Mouse (Mus musculus): ENCODE measurements around the gene Gm17359. TPM values are rescaled to one million over a fixed set of nuclear protein-coding genes. Genes with fewer than 3 reads are reported as not detected.
A peak's percentile ranks its signal among the peaks of the same experiment; 100 is the strongest.

Gm17359 gene
- polyA plus RNA-seq, 1 experiment from 2014 or later: 0.11 TPM

GRCm38 (mm10) chr3:79333051-79333450 is 3.4 kb upstream of the Gm17359 start:
- H3K27ac ChIP-seq (replicated peaks; ENCODE audit: low read depth, low read length): no peak overlapping the region
- H3K36me3 ChIP-seq (ENCODE audit: control insufficient read depth, insufficient read depth, low read length): no peaks in the 10 kb centered on the region
- H3K27me3 ChIP-seq (ENCODE audit: control insufficient read depth, insufficient read depth, low read length): no peaks in the 10 kb centered on the region
- 95% methylated on average over 7 of the region's 7 CpGs for WGBS
- no peak for DNase-seq (ENCODE audit: low spot score)
- H3K4me3 ChIP-seq (ENCODE audit: low read depth, low read length): no peak overlapping the region
- peaks cover 10% of the 10 kb centered on the region; the same call in 1 of the 2 replicates for H3K4me1 ChIP-seq (ENCODE audit: control insufficient read depth, insufficient read depth, low read length)
- no peak for ATAC-seq (ENCODE audit: insufficient number of reproducible peaks, low FRiP score, low TSS enrichment, low read depth)
- no peaks in the 10 kb centered on the region for H3K9me3 ChIP-seq (ENCODE audit: control insufficient read depth, low read length)
- H3K4me2 ChIP-seq (ENCODE audit: low read depth, severe bottlenecking): no peak overlapping the region
- H3K9ac ChIP-seq (ENCODE audit: low read length): no peak overlapping the region

GRCm38 (mm10) chr3:79333643-79334200 is 2.7 kb upstream of the Gm17359 start:
- no peak overlapping the region for H3K4me2 ChIP-seq (ENCODE audit: low read depth, severe bottlenecking)
- DNase-seq (ENCODE audit: low spot score): no peak
- no peak for ATAC-seq (ENCODE audit: insufficient number of reproducible peaks, low FRiP score, low TSS enrichment, low read depth)
- H3K9ac ChIP-seq (ENCODE audit: low read length): no peak overlapping the region
- H3K9me3 ChIP-seq (ENCODE audit: control insufficient read depth, low read length): no peaks in the 10 kb centered on the region
- H3K27me3 ChIP-seq (ENCODE audit: control insufficient read depth, insufficient read depth, low read length): no peaks in the 10 kb centered on the region
- no peaks in the 10 kb centered on the region for H3K36me3 ChIP-seq (ENCODE audit: control insufficient read depth, insufficient read depth, low read length)
- H3K4me3 ChIP-seq (ENCODE audit: low read depth, low read length): no peak overlapping the region
- 91% methylated on average over 8 of the region's 8 CpGs for WGBS
- peaks cover 8% of the 10 kb centered on the region; the same call in 1 of the 2 replicates for H3K4me1 ChIP-seq (ENCODE audit: control insufficient read depth, insufficient read depth, low read length)
- no peak overlapping the region for H3K27ac ChIP-seq (replicated peaks; ENCODE audit: low read depth, low read length)

- ATAC-seq (ENCODE audit: insufficient number of reproducible peaks, low FRiP score, low TSS enrichment, low read depth): no peak
- Histone ChIP-seq H3K4me3 (ENCODE audit: low read depth, low read length) (no peak overlapping the region), H3K27ac (replicated peaks; ENCODE audit: low read depth, low read length) (no peak overlapping the region), H3K27me3 (ENCODE audit: control insufficient read depth, insufficient read depth, low read length) (no peaks in the 10 kb centered on the region), H3K4me1 (ENCODE audit: control insufficient read depth, insufficient read depth, low read length) (no peaks in the 10 kb centered on the region), H3K4me2 (ENCODE audit: low read depth, severe bottlenecking) (no peak overlapping the region), H3K9me3 (ENCODE audit: control insufficient read depth, low read length) (no peaks in the 10 kb centered on the region), H3K36me3 (ENCODE audit: control insufficient read depth, insufficient read depth, low read length) (no peaks in the 10 kb centered on the region), H3K9ac (ENCODE audit: low read length) (no peak overlapping the region)
- 44% methylated on average over 3 of the region's 3 CpGs for WGBS
- DNase-seq (ENCODE audit: low spot score): peak; percentile 6
Observed at GRCm38 (mm10) chr3:79340737-79341136, 4.3 kb downstream of the Gm17359 start.

GRCm38 (mm10) chr3:79342961-79343735 is 6.7 kb downstream of the Gm17359 start:
- H3K36me3 ChIP-seq (ENCODE audit: control insufficient read depth, insufficient read depth, low read length): no peaks in the 10 kb centered on the region
- no peak overlapping the region for H3K4me3 ChIP-seq (ENCODE audit: low read depth, low read length)
- 76% methylated on average over 17 of the region's 17 CpGs for WGBS
- no peak overlapping the region for H3K27ac ChIP-seq (replicated peaks; ENCODE audit: low read depth, low read length)
- DNase-seq (ENCODE audit: low spot score) (no peak), ATAC-seq (ENCODE audit: insufficient number of reproducible peaks, low FRiP score, low TSS enrichment, low read depth) (no peak)
- H3K9me3 ChIP-seq (ENCODE audit: control insufficient read depth, low read length): no peaks in the 10 kb centered on the region
- H3K4me1 ChIP-seq (ENCODE audit: control insufficient read depth, insufficient read depth, low read length): no peaks in the 10 kb centered on the region
- no peaks in the 10 kb centered on the region for H3K27me3 ChIP-seq (ENCODE audit: control insufficient read depth, insufficient read depth, low read length)
- no peak overlapping the region for H3K4me2 ChIP-seq (ENCODE audit: low read depth, severe bottlenecking)
- no peak overlapping the region for H3K9ac ChIP-seq (ENCODE audit: low read length)

GRCm38 (mm10) chr3:79349311-79349710 is 12.8 kb downstream of the Gm17359 start:
- no peaks in the 10 kb centered on the region for H3K27me3 ChIP-seq (ENCODE audit: control insufficient read depth, insufficient read depth, low read length)
- no peaks in the 10 kb centered on the region for H3K9me3 ChIP-seq (ENCODE audit: control insufficient read depth, low read length)
- DNase-seq (ENCODE audit: low spot score) (no peak), ATAC-seq (ENCODE audit: insufficient number of reproducible peaks, low FRiP score, low TSS enrichment, low read depth) (no peak)
- 74% methylated on average over 1 of the region's 1 CpGs for WGBS
- H3K4me3 ChIP-seq (ENCODE audit: low read depth, low read length): no peak overlapping the region
- no peaks in the 10 kb centered on the region for H3K4me1 ChIP-seq (ENCODE audit: control insufficient read depth, insufficient read depth, low read length)
- H3K36me3 ChIP-seq (ENCODE audit: control insufficient read depth, insufficient read depth, low read length): no peaks in the 10 kb centered on the region
- no peak overlapping the region for H3K27ac ChIP-seq (replicated peaks; ENCODE audit: low read depth, low read length)
- no peak overlapping the region for H3K4me2 ChIP-seq (ENCODE audit: low read depth, severe bottlenecking)
- H3K9ac ChIP-seq (ENCODE audit: low read length): no peak overlapping the region

GRCm38 (mm10) chr3:79358721-79359120 is 22.3 kb downstream of the Gm17359 start:
- no peak overlapping the region for H3K27ac ChIP-seq (replicated peaks; ENCODE audit: low read depth, low read length)
- H3K4me2 ChIP-seq (ENCODE audit: low read depth, severe bottlenecking): no peak overlapping the region
- H3K36me3 ChIP-seq (ENCODE audit: control insufficient read depth, insufficient read depth, low read length): no peaks in the 10 kb centered on the region
- H3K27me3 ChIP-seq (ENCODE audit: control insufficient read depth, insufficient read depth, low read length): no peaks in the 10 kb centered on the region
- 47% methylated on average over 4 of the region's 4 CpGs for WGBS
- H3K4me3 ChIP-seq (ENCODE audit: low read depth, low read length): no peak overlapping the region
- H3K9me3 ChIP-seq (ENCODE audit: control insufficient read depth, low read length): no peaks in the 10 kb centered on the region
- no peak overlapping the region for H3K9ac ChIP-seq (ENCODE audit: low read length)
- 0 out of 2 replicates have a peak, but pooled peaks cover 6% of the 10 kb centered on the region for H3K4me1 ChIP-seq (ENCODE audit: control insufficient read depth, insufficient read depth, low read length)
- DNase-seq (ENCODE audit: low spot score): no peak
- no peak for ATAC-seq (ENCODE audit: insufficient number of reproducible peaks, low FRiP score, low TSS enrichment, low read depth)

GRCm38 (mm10) chr3:79360317-79361101 is 24.0 kb downstream of the Gm17359 start:
- DNase-seq (ENCODE audit: low spot score) (no peak), ATAC-seq (ENCODE audit: insufficient number of reproducible peaks, low FRiP score, low TSS enrichment, low read depth) (no peak)
- H3K27ac ChIP-seq (replicated peaks; ENCODE audit: low read depth, low read length): no peak overlapping the region; the same call in 1 of the 2 replicates
- H3K27me3 ChIP-seq (ENCODE audit: control insufficient read depth, insufficient read depth, low read length): no peaks in the 10 kb centered on the region
- no peaks in the 10 kb centered on the region for H3K36me3 ChIP-seq (ENCODE audit: control insufficient read depth, insufficient read depth, low read length)
- 0 out of 2 replicates have a peak, but pooled peaks cover 6% of the 10 kb centered on the region for H3K4me1 ChIP-seq (ENCODE audit: control insufficient read depth, insufficient read depth, low read length)
- no peaks in the 10 kb centered on the region for H3K9me3 ChIP-seq (ENCODE audit: control insufficient read depth, low read length)
- H3K4me2 ChIP-seq (ENCODE audit: low read depth, severe bottlenecking): no peak overlapping the region
- no peak overlapping the region for H3K9ac ChIP-seq (ENCODE audit: low read length)
- H3K4me3 ChIP-seq (ENCODE audit: low read depth, low read length): no peak overlapping the region
- 59% methylated on average over 15 of the region's 15 CpGs for WGBS

GRCm38 (mm10) chr3:79366098-79366497 is 29.6 kb downstream of the Gm17359 start:
- no peak overlapping the region for H3K4me3 ChIP-seq (ENCODE audit: low read depth, low read length)
- no peak for ATAC-seq (ENCODE audit: insufficient number of reproducible peaks, low FRiP score, low TSS enrichment, low read depth)

More at GRCm38 (mm10) chr3:79366098-79366497, 29.6 kb downstream of the Gm17359 start:
- Histone ChIP-seq H3K27me3 (ENCODE audit: control insufficient read depth, insufficient read depth, low read length) (no peaks in the 10 kb centered on the region), H3K4me1 (ENCODE audit: control insufficient read depth, insufficient read depth, low read length) (no peaks in the 10 kb centered on the region), H3K9ac (ENCODE audit: low read length) (no peak overlapping the region), H3K9me3 (ENCODE audit: control insufficient read depth, low read length) (no peaks in the 10 kb centered on the region), H3K36me3 (ENCODE audit: control insufficient read depth, insufficient read depth, low read length) (no peaks in the 10 kb centered on the region), H3K27ac (replicated peaks; ENCODE audit: low read depth, low read length) (no peak overlapping the region), H3K4me2 (ENCODE audit: low read depth, severe bottlenecking) (no peak overlapping the region)
- WGBS: 84% methylated on average over 8 of the region's 8 CpGs
- DNase-seq (ENCODE audit: low spot score): no peak

Measured in limb, embryonic 11.5 days (tissue).